Mouse (Mus musculus) heart, adult 2 months (tissue): ENCODE measurements around the gene Trmt61a.

ENCODE experiments used
- CTCF ChIP-seq: fragments of 200-600 bp; IDR thresholded peaks from 2 replicates; pipeline ENCODE4 v1.8.1; 2022; ENCODE audit warnings: antibody characterized with exemption, mild to moderate bottlenecking, moderate library complexity
- EP300 ChIP-seq: fragments of 200-500 bp; IDR thresholded peaks from 2 replicates; pipeline ENCODE4 v1.6.1; 2011; ENCODE audit warnings: low read depth, low read length, control low read depth; ENCODE audit not compliant: insufficient read depth
- POLR2A ChIP-seq: fragments of 200-500 bp; IDR thresholded peaks from 2 replicates; pipeline ENCODE4 v1.6.1; 2011; ENCODE audit warnings: mild to moderate bottlenecking, low read depth, low read length, control low read depth; ENCODE audit not compliant: insufficient read depth

GRCm38 (mm10) chr12:111669961-111670360 is 7.9 kb upstream of the Trmt61a start:
- TF ChIP-seq EP300: no peak
- TF ChIP-seq CTCF: no peak
- no peak for TF ChIP-seq POLR2A
